Mouse (Mus musculus): ENCODE measurements around the gene Twist2.

The Twist2 gene

DNA sequence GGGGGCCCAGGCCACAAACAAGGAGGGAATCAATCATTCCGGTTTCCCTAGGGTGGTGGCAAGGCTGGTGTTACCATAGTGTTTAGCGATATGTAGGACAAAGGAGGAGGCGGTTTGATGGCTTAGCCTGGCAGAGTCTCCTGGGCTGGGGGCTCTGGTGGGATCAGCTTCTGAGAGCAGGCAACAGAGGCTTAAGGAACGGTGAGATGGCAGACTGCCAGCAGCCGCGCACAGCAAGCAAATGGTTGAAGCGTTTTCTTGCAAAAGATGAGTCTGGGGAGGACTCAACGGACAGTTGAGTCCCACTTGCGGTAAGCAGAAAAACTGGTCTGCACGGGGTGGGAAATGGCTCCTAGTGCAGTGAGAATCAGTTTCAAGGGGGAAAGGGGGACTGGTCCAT, 19.3 kb downstream of the Twist2 start:
- DNase-seq, result no peak

DNA sequence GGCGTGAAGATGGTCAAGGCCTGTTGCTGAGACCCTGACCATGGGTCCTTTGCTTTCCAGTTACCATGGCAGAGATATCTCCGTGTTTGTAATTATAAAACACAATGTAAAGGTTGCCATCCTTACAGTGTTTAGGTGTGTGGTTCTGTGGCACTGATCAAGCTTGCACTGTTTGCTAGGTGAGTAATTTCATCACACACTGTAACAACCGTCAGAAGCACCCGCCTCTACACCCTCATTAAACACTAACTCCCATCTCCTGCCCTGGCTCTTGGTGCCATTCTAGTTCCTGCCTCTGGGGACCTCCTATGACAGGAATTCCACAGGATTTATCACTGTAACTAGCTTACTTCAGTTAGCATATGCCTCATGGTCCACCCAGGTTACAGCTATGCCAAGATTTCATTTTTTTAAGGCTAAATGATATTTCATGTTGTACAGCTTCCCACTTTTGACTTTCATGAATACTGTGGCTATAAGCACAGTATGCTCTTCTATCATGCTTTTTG, 21.1 kb downstream of the Twist2 start:
- no peak for DNase-seq

DNA sequence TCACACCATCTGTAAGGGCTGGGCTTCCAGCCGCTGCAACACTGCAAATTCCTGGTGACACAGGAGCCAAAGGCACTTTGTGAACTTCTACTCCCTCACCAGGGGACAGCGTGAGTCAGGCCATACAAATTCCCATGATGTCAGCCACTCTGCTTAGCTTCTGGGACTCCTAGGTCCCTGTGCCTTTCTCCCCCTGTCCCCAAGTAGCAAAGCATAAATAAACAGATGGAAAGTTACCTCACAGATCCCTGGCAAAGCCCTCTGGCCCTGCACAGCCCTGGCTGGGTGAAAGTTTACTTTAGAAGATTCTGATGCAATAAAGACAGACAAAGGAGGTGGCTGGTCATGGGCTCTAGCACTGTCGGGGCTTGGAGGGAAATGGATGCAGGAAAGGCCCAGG, 22.3 kb downstream of the Twist2 start:
- no peak for DNase-seq

DNA sequence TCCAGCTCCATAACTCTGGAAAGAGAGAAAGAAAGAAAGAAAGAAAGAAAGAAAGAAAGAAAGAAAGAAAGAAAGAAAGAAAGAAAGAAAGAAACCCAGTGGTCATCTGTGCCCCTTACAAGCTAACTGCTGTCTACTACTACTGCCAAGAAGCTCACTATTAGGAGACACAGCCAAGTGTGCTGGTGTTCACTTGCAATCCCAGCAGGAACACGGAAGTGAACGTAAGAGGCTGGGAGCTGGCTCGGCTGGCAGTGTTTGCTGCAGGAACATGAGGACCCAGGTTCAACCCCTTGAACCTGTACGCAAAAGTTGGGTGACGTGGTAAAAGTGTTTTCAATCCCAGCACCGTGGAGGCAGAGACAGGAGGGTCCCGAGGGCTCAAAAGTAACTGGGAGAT, 22.7 kb downstream of the Twist2 start:
- DNase-seq, result no peak

DNA sequence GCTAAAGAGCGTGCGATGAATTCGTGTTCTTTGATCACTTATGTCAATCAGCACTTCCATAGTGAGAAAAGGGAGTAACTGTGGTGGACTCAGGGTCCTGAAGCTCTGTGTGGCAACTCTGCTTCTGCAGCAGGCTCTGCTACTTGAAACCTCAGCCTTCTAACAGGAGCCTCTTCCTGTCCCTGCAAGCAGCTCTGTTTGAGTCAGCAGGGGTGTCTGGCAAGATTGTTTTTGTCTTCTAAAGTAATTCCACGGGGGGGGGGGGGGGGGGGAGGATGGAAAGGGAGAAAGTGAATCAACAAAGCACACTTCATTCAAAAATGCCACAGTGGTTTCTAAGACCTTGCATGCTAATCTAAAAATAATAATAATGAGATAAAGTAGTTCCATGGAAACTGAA, 24.0 kb downstream of the Twist2 start:
- DNase-seq, result no peak

DNA sequence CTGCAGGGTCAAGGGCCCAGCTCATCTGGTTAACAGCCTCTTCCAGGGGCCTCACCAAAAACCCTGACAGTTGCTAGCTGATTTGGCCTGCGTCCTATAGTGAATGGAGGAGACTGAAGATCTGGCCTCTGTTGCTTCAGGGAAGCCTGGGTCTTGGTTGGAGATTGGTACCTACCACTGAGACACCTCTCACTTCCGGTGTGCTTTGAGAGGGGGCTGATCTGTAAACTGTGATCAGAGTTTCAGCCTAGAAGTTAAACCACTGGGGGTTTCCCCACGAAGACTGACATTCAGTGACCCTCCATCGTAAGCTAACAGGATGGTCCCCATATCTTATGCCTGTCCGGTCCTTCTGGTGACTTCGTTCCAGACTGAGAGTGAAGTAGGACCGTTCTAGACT, 30.7 kb downstream of the Twist2 start:
- no peak for DNase-seq

DNA sequence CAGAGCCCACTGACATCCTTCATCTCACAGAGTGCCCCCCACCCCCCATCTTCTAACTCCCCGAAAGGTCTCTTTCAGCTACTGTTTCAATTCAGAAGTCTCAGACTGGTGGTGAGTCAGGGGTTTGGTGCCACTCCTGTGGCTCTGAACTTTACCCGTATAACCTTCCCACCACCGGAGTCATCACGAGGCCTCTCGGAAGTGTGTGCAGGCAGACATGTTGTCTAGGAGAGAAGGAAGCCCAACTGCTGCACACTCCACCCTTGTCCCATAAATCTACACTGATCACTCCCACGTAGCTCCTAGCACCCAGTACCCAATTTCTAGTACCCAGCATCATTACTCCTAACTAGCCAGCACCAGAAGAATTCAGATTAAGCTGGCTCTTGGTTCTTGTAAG, 38.3 kb downstream of the Twist2 start:
- DNase-seq, result no peak

DNA sequence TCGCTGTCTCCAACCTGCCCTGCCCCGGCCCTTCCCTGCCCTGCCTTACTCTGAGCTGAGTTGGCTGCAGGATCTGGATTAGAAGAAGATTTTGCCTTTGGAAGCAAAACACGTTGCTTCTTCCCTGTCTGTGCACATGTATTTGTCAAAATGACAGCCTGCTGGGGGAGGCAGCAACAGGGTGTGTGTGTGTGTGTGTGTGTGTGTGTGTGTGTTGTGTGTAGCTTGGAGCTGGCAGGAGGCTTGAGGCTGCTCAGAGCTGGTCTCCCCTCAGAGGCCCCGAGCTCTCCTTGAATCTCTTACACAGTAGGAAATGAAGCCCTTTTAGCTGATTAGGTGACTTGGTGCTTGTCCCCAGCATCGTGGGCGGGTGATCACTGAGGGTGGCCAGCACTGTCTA, 38.7 kb downstream of the Twist2 start:
- DNase-seq, result no peak

DNA sequence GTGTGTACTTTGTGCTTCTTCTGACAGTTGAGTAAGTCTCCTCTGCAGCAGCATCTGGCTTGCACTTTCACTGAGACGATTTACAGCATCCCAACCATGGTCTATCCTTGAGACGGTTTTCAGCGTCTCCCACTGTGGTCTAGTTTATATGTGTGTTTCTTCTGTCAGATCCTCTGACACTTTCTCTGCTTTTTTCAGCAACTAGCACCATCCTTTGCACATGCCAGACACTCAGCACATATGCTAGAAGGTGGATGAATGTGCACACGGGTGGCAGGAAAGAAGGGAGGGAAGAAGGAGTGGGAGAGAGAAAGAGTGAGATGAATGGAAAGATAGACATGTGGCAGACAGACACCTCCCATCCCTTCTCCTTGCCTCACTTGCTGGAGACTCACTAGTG, 43.0 kb downstream of the Twist2 start:
- DNase-seq, result no peak

DNA sequence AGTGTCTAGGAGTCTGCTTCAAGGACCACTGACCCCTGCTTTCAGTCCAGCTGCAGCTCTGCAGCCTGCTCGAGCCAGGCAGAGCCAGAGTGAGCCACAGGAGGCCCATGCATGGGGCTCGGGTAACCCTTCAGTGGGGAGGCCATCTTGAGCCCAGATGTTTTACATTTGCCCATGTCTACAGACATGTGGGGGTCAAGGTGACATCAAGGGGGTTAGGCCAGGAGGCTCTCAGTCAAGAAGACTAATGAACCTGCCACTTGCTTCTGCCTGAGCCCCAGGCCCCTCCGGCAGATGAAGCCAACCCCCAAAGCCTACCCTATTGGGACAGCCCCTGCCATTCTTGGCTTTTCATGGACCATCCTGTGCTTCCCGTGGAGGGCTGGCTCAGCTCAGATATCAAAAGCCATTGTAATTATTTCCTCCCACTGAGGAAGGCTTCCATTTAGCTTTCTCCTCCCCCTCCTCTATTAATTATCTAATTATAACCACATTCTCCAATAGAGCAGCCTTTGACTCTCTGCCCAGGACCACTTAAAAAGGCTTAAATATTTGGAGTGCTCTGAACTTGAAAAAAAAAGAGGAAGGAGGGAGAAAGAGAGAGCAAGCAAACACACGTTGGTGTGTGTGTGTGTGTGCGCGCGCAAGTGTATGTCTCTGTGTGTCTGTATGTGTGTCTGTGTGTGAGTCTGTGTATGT, 43.6 kb downstream of the Twist2 start:
- no peak for DNase-seq

DNA sequence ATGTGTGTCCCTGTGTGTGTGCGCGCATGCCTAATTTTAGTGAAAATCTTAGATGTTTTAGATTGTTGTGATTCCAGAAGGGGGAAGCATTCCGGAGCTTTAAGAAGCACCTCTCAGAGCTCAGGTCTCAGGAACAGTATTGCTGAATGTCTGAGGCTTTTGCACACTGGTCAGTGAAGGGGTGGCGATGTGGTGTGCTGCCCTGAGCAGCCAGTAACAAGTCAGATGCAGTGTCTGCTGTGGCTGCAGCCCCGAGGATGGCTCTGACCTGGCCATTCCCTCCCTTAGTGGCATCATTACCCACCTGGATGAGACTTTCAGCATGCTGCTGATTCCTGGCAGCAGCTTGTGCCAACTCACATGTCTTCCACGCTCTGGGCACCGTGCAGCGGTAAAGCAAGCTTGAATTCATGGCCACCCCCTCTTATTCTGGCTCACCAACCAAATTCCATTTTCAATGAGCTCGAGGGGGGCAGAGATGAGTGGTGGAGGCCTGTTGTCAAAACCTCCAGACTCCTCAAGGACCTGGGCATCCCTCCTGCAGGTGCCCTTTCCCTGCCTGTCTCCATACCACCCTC, 44.2 kb downstream of the Twist2 start:
- DNase-seq, result peak; percentile 11 to 12

DNA sequence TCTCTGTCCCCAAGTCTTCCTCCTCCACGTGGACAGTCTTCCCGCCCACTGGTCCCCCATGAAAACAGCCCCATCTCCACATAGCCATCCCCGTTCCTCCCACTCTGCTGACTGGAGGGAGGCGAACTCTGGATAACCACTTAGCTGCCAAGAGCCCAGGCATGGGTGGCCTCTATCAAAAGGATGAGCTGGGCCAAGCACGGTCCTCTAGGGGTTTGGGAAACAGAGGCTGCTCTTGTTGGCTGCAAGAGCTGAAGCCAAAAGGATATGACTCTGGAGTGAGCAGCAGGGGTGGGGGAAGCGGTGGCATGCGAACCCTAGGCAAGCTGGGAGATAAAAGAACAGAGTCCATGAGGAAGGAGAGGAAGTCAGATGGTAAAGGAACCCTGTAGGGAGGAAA, 50.0 kb downstream of the Twist2 start:
- DNase-seq, result no peak

DNA sequence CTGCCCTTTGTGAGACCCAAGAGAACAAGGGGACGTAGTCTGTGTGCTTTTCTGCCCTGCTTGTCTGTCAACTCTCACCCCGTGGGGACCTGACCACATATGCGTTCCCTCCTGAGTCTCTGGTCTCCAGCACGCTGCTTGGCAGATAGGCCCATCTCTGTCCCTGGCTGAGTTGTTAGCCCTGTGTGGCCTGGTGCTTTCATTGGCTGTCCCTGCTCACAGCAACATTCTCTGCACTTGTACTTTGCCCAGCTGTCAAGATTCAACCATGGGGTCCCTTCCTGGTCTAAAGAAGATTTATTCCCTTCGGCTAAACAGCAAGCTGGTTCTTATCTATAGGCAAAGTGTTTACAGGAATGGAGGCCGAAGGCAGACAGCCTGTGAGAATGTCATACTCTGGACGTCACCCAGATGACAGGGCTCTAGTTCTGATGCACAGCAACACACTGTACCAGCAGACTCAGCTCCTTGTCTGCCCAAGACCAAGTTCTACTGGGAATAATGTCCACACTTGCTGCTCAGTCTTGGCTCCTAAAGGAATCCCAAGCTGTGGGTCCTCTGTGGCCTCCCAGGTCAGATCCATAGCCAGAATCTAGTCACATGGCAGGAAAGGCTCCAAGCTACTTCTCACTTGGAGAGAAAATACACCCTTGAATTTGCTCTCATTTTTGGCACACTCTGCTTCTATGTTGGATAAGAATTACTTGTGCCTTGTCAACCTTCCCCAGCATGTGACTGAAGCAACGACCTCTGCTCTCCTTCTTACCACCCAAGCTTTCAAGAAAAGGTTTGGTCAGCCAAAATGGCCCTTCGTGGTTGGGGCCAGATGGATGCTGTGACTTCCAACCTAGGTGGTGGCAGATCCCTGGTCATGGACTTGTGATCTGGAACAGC, 55.8 kb downstream of the Twist2 start:
- DNase-seq, result no peak

DNA sequence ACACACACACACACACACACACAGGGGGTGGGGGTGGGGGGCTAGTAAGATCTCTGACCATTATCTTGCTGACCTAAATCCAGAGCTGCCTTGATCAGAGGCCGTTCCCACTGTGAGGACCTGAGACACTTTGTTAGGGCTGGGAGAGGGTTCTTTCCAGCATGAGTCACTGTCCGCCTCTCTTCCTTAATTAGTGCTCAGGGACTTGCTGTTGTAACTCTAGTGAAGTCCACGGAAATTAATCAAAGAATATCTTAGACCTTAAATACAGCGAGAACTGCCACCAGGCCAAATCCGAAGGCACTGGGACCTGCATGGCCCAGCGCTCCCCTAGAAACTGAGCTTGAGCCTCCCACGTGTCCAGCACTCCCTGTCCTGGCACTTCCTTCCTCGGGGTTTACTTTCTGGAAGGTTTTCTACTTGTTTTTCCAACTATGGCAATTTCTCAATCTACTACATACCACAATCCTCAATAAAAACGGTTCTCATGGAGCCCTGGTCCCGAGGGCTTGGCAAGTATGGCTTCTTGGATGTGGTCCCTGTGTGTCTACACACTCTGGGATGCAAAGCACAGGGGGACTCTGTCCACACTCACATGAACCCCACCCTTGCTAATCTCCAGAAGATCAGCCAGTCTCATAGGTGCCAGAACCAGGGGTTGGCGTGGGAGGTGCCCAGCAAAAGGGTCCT, 57.0 kb downstream of the Twist2 start:
- no peak for DNase-seq

DNA sequence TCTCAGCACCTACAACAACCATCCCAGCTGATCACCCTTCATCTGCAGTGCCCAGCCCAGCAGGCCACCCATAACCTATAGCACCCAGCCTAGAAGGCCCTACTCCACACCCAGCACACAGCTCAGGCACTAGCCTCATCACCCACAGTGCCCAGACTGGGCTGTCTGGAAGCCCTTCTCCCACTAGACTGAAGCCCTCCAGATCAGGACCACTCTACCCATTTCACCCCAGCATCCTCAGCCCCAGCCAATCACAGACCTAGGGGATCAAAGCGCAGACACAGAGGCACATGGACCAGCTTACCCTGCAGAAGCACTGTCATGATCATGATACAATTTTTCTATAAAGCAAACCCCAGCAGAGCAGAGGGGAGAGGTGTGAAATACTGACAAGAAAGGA, 57.6 kb downstream of the Twist2 start:
- no peak for DNase-seq

DNA sequence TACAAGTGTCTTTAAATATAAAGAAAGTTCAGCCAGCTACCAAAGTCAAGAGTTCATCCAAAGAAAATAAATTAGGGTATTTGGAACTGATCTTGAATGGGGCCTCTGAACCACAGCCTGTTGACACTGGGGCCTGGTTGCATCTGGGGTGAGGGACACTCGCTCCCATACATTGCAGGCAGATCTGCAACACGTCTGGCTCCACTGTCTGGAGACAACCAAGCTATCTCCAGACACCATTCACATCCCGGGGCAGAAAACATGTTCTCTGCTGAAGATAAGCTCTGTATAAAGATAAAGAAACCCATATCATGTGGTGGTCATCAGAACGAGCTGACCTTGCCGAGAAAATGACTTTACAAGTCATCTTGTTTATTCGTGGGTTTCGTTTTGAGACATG, 60.2 kb downstream of the Twist2 start:
- DNase-seq, result no peak

DNA sequence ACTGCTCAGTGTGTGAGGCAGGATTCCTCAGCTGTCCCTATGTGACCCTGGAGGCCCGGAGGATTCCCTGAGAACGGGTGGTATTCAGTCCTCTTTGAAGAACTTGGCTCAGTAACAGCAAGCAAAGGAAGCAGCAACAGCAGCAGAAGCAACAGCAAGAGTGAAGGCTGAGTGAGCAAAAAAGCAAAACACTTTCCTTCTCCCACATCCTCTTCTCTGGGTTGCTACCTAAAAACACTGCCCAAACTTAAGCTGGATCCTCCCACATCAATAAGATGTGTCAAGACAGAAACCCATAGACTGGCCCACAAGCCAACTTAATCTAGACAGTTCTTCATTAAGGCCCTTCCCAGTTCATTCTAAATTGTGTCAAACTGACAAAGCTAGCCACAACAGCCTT, 64.7 kb downstream of the Twist2 start:
- DNase-seq, result no peak

DNA sequence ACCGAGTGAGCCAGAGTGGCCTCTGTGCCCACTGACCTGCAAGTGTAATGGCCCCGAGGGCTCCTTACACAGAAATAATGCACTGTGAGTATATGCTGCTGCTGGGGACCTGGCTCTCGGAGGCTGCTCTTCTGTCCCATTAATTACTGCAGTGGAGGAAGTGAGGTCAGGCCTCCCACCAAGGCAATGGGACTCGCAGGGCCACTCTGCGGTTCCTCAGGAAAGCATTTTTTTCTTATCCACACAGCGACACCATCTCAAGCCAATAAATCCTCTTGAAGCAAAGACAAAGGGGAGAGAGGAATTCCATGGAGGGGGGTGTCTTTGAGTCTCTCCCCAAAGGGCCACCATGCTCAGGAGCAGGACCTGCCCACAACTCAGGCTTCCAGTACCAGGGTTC, 69.8 kb downstream of the Twist2 start:
- DNase-seq, result no peak

DNA sequence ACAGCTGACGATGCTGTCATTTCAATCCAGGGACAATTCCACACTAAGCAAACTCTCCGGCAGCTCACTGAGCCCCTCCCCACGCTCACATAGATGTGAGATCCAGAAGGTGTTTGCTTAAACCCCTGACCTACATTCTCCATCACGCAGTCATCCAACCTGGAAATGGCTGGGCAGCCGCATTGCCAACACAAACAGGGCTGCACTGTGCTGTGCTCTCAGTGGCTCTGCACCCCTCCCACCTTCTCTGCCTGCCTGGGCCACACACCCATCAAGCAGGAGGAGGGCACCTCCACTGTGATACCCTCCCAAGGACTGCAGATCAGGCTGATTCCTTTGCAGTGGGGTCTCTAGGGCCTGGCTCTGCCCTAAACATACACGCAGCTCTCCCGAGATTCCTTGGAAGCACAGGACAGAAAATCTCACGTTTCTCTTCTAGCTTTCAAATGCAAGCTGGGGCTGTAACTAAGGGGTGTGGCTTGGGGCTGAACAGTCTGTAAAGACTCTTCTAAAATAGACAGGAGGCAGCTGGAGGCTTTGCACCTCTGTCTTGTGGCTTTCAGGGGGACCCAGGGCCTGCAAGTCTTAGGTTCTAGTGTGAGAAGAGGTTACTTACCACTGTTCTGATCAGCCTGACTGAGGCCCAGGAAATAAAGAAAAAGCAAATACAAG, 71.3 kb downstream of the Twist2 start:
- DNase-seq, result peak; percentile 27 to 42

DNA sequence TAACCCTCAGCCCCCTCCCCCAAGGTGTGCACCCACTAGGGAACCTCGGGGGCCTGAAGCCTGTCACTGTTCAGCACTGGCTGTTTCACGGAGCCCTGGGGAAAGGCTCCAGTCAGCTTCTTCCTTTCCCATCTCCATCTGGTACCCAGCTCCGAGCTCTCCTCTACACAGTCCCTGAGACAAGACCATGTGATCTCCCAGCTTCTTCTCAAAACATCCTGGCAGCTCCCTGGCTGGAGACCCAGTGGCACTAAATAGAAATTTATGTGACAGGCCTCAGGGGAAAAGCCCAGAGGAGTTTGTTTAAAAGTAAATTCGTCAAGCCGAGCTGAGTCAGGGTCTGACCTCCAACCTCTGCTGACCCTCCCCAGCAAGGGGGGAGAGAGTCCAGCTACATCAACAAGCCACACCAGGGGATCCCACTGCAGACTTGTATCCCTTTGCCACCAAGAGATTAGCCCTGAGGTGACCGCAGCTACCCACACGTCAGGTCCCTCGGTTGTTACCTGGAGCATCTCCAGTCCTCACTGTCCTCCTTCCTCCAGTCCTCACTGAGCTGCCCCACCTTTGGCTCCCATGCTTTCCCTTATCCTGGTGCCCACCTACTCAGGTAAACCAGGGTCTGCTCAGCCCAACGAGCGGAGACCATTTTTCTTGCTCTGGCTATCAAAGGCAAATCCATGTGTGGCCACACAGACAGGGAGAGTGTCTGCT, 72.5 kb downstream of the Twist2 start:
- DNase-seq, result no peak

DNA sequence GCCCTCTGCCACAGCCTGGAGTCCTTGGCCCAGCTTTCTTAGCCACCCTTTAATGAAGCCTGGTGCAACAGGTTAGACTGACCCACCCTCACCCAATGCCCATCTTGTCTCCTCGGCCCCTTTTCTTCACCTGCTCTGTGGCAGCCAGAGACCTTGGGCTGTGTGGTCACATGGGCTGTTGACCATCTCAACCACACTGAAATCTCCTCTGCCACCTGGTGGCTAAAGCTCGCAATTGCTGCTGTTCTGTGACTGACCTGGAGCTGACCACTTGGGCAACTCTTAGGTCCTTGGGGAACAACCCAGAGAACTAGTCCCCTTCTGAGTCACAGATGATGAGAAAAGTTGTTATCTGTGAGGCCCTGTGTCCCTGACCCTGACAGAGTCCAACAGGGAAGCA, 73.4 kb downstream of the Twist2 start:
- DNase-seq, result peak; percentile 69 to 78
